Mouse (Mus musculus): ENCODE measurements at regions not wholly inside any gene's neighbourhood (a gene's known extent, or its start where the extent isn't known, plus 50 kb on each side); places are given as distances from the start of the nearest gene placed in this dataset.

DNA sequence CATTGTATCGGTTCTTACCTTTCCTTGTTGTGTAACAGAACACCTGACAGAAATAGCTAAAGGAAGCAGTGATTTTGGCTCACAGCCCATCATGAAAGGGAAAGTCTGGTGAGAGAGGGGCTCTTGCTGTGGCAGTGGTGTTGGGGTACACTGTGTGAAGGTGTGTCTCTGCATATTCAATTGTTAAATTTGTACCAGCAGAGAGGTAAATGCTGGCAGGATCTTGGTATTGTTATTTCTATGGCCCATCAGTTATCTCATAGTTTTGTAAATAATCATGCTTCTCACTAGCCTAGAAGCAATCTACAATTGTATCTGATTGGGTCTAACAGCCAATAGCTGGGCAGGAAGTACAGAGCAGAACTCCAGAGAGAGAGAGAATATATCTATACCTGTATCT lies 95.7 kb downstream of the Mfap3l start:
- CTCF ChIA-PET, result no interaction called here

- CTCF ChIA-PET, result no interaction called here
Observed at GRCm38 (mm10) chr8:60732545-60732944, 99.9 kb downstream of the Mfap3l start.

DNA sequence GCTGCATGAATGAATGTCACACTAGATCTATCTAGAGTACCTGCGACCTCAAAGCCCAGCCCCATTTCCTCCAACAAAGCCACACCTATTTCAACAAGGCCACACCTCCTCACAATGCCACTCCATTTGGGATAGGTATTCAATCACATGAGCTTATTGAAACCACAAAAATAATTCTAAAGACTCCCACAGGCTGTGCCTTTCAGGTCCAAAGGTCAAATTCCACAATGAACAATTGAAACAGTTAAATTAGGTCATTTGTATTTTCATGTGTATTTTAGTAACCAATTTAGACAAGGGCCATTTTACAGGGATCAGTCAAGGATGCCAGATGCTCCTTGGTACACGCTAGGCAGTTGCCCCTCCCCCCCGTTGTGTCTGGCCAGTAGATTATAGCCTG lies 103.3 kb downstream of the Mfap3l start:
- CTCF ChIA-PET, result no interaction called here

DNA sequence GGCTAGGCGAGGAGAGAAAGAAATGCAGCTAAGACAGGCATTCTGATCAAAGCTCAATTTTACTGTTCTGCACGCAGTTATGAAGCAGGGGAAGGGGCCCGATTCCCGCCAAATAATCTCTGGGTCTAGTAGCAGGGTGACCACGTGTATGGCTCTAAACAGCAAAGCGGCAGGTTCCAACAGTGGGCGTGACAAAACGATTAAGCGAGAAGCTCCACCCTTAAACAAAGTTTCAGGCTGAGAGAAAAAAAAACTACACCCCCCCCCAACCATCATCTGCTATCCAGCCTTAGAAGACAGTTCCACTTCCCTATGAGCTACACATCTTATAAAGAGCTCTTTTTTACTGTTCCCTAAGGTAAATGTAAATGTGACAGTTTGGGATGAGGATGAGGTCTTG lies 103.8 kb downstream of the Mfap3l start:
- CTCF ChIA-PET, result no interaction called here

DNA sequence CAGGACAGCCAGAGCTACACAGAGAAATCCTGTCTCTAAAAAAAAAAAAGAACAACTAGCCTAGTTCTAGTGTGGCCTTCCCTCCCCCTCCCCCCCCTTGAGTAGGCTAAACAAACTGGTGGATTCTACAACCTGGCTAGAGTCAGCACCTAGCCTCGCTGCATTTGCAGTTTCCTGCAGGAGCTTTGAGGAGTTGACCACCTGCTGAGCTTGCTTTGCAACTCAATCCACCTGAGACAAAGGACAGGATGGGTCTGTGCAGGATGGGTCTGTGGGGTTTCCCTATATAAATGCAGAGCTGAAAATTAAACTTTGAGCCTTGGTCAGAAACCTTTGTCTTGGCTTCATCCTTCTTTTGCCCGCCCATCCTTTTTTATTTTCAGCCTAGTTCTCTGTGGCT lies 104.3 kb downstream of the Mfap3l start:
- CTCF ChIA-PET, result no interaction called here

DNA sequence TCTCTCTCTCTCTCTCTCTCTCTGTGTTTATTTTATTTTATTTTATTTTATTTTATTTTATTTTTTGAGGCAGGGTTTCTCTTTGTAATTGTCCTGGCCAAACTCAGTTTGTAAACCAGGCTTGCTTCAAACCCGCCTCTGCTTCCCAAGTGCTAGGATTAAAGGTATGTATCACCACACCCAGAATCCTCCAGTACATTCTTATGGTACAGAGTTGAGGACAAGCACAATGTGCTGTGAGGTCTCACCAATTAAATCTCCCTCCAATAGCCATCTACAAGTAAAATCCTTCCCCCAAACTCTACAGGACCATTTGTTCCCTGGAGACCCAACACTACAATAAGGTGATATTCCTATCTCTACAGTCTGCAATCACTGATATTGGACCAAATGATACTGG lies 105.0 kb downstream of the Mfap3l start:
- CTCF ChIA-PET, result no interaction called here

DNA sequence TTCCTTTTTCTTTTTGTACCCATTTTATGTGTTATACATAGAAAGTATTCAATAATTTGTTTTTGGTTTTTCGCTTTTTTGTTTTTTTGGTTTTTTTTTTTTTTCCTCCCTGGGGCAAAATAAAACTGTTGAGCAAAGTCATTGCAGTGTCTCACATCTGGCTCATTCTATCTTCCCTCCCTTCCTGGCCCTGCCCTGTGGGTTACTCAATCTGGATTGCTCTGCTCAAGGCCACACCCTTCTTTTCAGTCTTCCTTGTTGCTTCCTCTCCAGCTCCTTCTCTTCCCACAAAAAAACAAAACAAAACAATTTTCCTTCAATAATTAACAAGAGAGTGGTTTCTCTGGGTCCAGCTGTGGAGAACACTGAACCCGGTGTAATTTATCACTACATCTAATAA lies 113.2 kb downstream of the Mfap3l start:
- CTCF ChIA-PET, result no interaction called here

DNA sequence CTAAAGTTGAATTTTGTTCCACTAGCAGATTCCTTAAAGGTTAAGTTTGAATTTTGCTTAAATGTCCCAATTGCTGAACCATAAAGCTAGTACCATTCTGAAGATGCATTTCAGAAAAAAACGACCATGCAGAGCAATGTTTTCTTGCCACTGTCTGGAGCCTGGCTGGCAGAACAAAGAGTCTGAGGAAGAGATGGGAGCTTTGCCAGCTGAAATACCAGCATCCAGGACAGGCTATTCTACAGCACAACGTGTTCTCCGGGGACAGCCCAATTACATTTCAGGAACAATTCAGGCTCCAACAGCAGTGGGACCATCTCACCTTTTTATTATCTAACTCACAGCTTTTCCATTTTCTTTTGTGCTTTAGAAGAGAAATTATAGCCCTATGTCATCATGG lies 113.9 kb downstream of the Mfap3l start:
- CTCF ChIA-PET, result no interaction called here

DNA sequence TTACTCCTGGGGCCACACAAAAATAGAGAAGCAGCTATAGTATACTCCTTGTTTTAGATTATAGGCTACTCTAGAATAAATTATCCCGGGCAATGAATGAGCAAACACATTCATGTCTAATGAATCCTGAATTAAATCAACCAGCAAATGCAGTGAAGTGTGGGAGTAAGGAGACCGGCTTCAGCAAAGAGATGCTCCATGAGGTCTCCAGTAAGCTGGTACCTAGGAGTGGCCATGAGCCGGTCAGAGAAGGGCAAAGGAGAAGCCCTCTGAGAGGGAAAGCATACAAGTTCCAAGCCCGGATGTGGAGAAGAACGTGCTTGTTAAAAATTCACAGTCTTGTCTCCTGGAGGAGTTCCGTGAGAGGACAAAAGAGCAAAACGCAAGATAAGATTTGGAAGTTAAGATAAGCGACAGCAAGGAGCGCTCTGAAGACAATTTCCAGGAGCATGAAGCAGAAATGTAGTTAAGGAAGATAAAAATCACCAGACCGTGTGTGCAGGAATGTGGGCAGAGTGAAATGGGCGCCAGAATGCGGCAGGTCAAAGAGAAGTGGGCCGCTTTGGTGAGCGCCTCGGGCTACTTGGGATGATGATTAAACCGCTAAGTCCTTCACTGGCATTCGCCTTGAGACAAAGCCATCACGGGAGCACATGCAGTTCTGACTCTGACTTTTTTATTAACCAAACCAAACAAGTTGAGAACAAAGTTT lies 123.2 kb downstream of the Mfap3l start:
- CTCF ChIA-PET, result no interaction called here

DNA sequence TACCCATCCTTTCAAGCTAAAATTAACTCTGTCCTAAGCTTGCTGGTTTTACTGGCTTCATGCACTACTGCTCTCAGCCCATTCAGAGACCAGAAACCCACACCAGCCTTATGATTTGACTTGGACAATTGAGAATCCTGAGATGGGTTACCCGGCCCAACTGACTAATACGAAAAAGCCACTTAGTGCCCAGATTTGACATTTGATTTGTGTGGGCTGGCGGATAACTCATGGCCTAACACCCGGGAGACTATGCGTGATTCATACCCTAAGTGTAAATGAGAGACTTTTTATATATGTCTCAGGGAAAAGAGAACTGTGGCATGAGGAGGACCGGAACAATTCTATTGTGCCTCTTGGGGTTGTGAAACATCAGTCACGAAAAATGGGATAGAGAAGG lies 126.3 kb upstream of the Hpf1 start:
- CTCF ChIA-PET, result no interaction called here

DNA sequence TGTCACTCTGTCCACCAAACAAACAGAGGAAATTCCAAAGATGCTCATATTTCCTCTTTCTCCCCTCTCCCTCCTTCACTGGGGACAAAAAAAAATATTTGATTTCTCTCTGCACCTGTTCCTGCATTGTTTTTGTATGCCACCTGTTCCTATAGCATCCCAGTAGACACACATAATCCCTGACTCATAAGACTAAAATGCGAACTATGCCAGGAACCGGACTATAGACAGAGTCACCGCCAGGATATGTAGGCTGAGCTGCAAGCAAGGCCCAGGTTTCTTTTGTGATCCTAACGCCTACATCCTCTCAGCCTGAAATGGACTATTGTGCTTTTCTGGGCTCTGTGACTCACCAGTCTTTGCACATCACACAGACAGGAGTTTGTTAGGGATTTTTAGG lies 116.9 kb upstream of the Hpf1 start:
- CTCF ChIA-PET, result no interaction called here

- CTCF ChIA-PET, result interaction anchor here (0.8 kb wide), 1 partner anchor 1541 kb away, joined by 3 read pairs; no protein-coding TSS in a partner anchor
Observed at GRCm38 (mm10) chr8:60776251-60776650, 114.0 kb upstream of the Hpf1 start.

GRCm38 (mm10) chr8:60785049-60785448 lies 105.2 kb upstream of the Hpf1 start:
- CTCF ChIA-PET, result no interaction called here

DNA sequence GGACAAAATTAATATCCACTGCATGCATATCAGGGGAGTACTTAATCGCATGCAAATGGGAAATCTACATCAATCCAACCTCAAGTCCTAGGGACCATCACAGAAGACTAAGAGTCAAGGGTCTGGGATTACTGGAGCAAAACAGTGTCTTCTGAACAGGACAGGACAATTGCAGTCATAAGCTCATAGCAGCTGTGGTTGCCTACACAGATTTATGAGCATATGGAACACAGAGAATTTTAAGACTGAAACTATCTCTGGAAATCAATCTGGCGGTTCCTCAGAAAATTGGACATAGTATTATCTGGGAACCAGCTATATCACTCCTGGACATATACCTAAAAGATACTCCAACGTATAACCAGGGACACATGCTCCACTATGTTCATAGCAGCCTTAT lies 99.8 kb upstream of the Hpf1 start:
- CTCF ChIA-PET, result no interaction called here

GRCm38 (mm10) chr8:60792518-60792917 lies 97.7 kb upstream of the Hpf1 start:
- CTCF ChIA-PET, result no interaction called here

DNA sequence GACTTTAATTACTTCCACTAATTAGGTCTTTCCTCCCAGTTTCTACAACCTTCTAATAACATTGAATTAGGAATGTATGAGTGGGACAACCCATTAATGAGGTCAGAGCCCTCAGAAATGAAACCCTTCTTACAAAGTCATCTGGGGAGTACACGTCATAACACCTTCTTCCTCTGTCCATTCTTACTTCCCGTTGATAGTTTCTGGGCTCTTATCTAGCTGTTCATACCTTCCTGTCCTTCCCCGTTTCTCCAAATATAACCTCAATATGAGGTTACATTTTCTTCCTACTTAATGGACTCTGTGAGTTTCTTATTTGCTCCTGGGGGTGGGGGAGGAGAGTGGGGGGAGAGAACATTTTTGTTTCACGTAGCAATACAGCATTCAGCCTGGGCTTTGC lies 85.4 kb upstream of the Hpf1 start:
- CTCF ChIA-PET, result no interaction called here

DNA sequence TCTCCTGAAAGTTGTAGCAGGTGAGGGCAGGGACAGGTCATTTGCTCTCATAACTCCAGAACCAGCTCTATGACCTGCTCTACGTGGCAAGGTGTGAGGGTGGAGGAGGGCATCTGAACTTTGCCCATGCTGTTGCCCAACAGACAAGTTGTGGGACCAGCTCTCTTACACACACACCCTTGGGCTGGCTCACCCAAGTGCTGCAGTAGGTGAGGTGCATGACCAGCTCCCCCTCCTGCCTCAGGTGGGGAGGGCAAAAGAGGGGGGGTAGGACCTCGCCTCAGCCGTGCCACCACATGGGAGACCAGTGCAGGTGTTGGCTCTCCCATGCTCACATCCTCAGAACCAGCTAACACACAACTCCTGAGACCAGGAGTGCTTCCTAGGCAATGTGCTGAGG lies 83.4 kb upstream of the Hpf1 start:
- CTCF ChIA-PET, result no interaction called here

- CTCF ChIA-PET, result no interaction called here
Observed at GRCm38 (mm10) chr8:60809806-60810205, 80.4 kb upstream of the Hpf1 start.

GRCm38 (mm10) chr8:60810955-60811354 lies 79.3 kb upstream of the Hpf1 start:
- CTCF ChIA-PET, result no interaction called here

DNA sequence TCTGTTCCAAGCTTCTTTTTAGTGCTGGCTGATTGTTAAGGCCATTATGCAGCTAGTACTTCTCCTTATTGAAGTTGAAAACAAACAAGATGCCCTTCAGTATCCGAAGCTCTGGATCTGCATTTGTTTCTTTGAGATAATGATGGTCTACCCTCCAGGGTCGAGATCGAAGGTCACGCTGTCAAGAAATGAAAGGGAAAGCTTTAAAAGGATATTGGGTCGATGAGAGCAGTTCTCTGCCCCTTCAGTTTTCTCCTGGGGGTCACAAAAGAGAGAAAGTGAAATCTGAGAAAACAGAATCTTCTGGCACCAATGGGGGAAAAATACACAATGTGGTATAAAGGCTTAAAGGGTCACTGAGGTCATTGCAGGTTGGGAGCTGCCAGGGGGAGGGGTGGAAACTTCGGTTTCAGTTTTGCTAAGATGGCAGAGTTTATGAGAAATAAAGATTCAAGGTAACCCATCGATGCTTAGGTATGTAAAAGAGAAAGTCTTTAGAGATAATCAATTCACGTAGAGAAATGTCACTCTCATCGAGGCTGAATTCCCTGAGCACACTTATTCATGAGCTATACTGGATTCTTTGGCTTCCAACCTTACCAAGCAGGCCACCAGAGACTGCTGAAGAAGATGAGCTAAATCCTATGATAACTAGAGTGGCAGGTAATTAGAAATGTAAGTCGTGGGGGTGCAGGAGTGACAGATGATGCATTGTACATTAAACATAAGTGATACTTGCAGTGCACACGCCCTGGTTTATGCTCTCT lies 64.4 kb upstream of the Hpf1 start:
- CTCF ChIA-PET, result no interaction called here

DNA sequence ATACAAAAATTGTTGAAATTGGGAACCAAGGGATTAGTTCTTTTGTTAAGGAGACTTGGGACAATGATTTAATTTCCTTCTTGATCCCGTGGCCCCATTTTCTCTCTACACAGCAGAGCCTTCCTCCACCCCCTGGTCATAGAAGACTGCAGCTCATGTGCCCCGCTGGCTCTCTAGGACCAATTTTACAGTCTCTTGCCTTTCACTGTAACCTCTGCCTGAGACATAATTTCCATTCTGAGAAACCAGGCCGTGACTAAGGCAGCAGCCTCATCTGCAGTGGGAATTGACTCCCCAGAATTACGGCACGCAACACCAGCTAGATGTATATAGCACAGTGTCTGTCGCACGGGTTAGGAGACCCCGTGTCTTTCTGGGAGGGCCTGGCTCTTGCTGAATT lies 63.0 kb upstream of the Hpf1 start:
- CTCF ChIA-PET, result no interaction called here

- CTCF ChIA-PET, result no interaction called here
Observed at GRCm38 (mm10) chr8:60829093-60829492, 61.1 kb upstream of the Hpf1 start.

GRCm38 (mm10) chr8:60830556-60830955 lies 59.7 kb upstream of the Hpf1 start:
- CTCF ChIA-PET, result no interaction called here

GRCm38 (mm10) chr8:60838526-60838925 lies 51.7 kb upstream of the Hpf1 start:
- CTCF ChIA-PET, result no interaction called here

Data from spleen, embryonic (tissue).